Mouse (Mus musculus) myocyte (in vitro differentiated cells): ENCODE results near the gene Tpt1. TPM values are rescaled to one million over a fixed set of nuclear protein-coding genes. Genes with fewer than 3 reads are reported as not detected.
A peak's percentile ranks its signal among the peaks of the same experiment; 100 is the strongest.
"Not testable (repeated sequence)": the region's sequence is repeated elsewhere in the genome, so short reads cannot be mapped to it uniquely, and the experiment has no call there.

Source experiments
- H3K27me3 ChIP-seq: one replicate; pipeline ENCODE4 v1.6.1; 2011; ENCODE audit not compliant: control insufficient read depth, insufficient read depth, insufficient read length
- H3K36me3 ChIP-seq: one replicate; pipeline ENCODE4 v1.6.1; 2011; ENCODE audit not compliant: control insufficient read depth, insufficient read depth
- H3K4me2 ChIP-seq: one replicate; pipeline ENCODE4 v1.6.1; 2011; ENCODE audit warnings: low read depth, control low read depth
- H3K4me3 ChIP-seq: one replicate; pipeline ENCODE4 v1.5.1; 2011; ENCODE audit warnings: mild to moderate bottlenecking, control low read depth, moderate library complexity
- H3K79me2 ChIP-seq: one replicate; pipeline ENCODE4 v1.6.1; 2011; ENCODE audit not compliant: control insufficient read depth, insufficient read depth
- H3ac ChIP-seq: one replicate; pipeline ENCODE4 v1.6.1; 2011; ENCODE audit not compliant: control insufficient read depth, insufficient read length
- CEBPB ChIP-seq: IDR thresholded peaks from 2 replicates; pipeline ENCODE4 v1.6.1; 2011; ENCODE audit warnings: mild to moderate bottlenecking, moderate library complexity; ENCODE audit not compliant: poor library complexity, insufficient read depth, severe bottlenecking
- E2F4 ChIP-seq: IDR thresholded peaks from one replicate; pipeline ENCODE4 v1.6.1; 2011; ENCODE audit warnings: mild to moderate bottlenecking, control low read depth, moderate library complexity; ENCODE audit not compliant: insufficient read depth
- MAX ChIP-seq: IDR thresholded peaks from one replicate; pipeline ENCODE4 v1.6.1; 2011; ENCODE audit warnings: low read depth, mild to moderate bottlenecking, control low read depth
- MYOD1 ChIP-seq, 3 experiments: IDR thresholded peaks; one replicate each; pipeline ENCODE4 v1.6.1; 2011; ENCODE audit warnings: control low read depth in 2 of 3, low read depth in 2 of 3, mild to moderate bottlenecking in 2 of 3, moderate library complexity in 1 of 3; ENCODE audit not compliant: insufficient read length in 2 of 3, control insufficient read depth in 1 of 3
- MYOG ChIP-seq, 3 experiments: IDR thresholded peaks; one replicate each; pipeline ENCODE4 v1.6.1; 2011; ENCODE audit warnings: control low read depth in 2 of 3, low read depth in 2 of 3, mild to moderate bottlenecking in 2 of 3; ENCODE audit not compliant: insufficient read length in 2 of 3, control insufficient read depth in 1 of 3, insufficient read depth in 1 of 3
- POLR2A ChIP-seq: IDR thresholded peaks from one replicate; pipeline ENCODE4 v1.6.1; 2011; ENCODE audit warnings: low read depth, mild to moderate bottlenecking, control low read depth, moderate library complexity; ENCODE audit not compliant: insufficient read length
- POLR2AphosphoS2 ChIP-seq: IDR thresholded peaks from one replicate; pipeline ENCODE4 v1.6.1; 2011; ENCODE audit warnings: low read depth, control low read depth; ENCODE audit not compliant: insufficient read length
- REST ChIP-seq: IDR thresholded peaks from one replicate; pipeline ENCODE4 v1.6.1; 2011; ENCODE audit warnings: mild to moderate bottlenecking, control low read depth, moderate library complexity; ENCODE audit not compliant: insufficient read depth, insufficient read length
- SRF ChIP-seq: IDR thresholded peaks from one replicate; pipeline ENCODE4 v1.6.1; 2011; ENCODE audit warnings: low read depth; ENCODE audit not compliant: control insufficient read depth, insufficient read length
- TCF12 ChIP-seq: IDR thresholded peaks from one replicate; pipeline ENCODE4 v1.6.1; 2011; ENCODE audit warnings: mild to moderate bottlenecking, control low read depth; ENCODE audit not compliant: poor library complexity, insufficient read depth, severe bottlenecking
- TCF3 ChIP-seq: IDR thresholded peaks from one replicate; pipeline ENCODE4 v1.6.1; 2011; ENCODE audit warnings: low read depth, control low read depth; ENCODE audit not compliant: insufficient read length
- USF1 ChIP-seq: IDR thresholded peaks from one replicate; pipeline ENCODE4 v1.6.1; 2011; ENCODE audit warnings: low read depth, mild to moderate bottlenecking, control low read depth, moderate library complexity
- polyA plus RNA-seq: library from polyadenylated mRNA; unstranded; fragments of >200 nt; fragmentation: generic; extraction: Trizol; gene quantifications from one replicate; pipeline ENCODE4 v1.2.1, GENCODE M21; 2012; ENCODE audit warnings: missing spikeins

The Tpt1 gene
- polyA plus RNA-seq, 1 experiment = 6,214 TPM

GRCm38 (mm10) chr14:75866706-75867333, 21.9 kb downstream of the Tpt1 start:
- Histone ChIP-seq H3K4me3 (no peak overlapping the region), H3K4me2 (no peak overlapping the region), H3K27me3 (no peaks in the 10 kb centered on the region), H3K36me3 (no peaks in the 10 kb centered on the region), H3ac (no peak overlapping the region), H3K79me2 (no peaks in the 10 kb centered on the region)
- TF ChIP-seq REST (no peak), MAX (no peak), E2F4 (no peak), MYOG (IDR thresholded peaks at IDR 0.05; ENCODE audit: control insufficient read depth in 1 of 3, insufficient read depth in 1 of 3, insufficient read length in 2 of 3, low read depth in 2 of 3) (no peak), CEBPB (no peak), TCF12 (no peak), USF1 (no peak), POLR2A (no peak), POLR2AphosphoS2 (no peak), TCF3 (no peak), SRF (no peak), MYOD1 (IDR thresholded peaks at IDR 0.05; ENCODE audit: control insufficient read depth in 1 of 3, insufficient read length in 2 of 3, low read depth in 2 of 3) (no peak)

GRCm38 (mm10) chr14:75868028-75868427, 23.1 kb downstream of the Tpt1 start:
- not testable (repeated sequence) for H3K79me2 ChIP-seq, H3K4me3 ChIP-seq, H3ac ChIP-seq, H3K27me3 ChIP-seq, H3K36me3 ChIP-seq, H3K4me2 ChIP-seq

DNA sequence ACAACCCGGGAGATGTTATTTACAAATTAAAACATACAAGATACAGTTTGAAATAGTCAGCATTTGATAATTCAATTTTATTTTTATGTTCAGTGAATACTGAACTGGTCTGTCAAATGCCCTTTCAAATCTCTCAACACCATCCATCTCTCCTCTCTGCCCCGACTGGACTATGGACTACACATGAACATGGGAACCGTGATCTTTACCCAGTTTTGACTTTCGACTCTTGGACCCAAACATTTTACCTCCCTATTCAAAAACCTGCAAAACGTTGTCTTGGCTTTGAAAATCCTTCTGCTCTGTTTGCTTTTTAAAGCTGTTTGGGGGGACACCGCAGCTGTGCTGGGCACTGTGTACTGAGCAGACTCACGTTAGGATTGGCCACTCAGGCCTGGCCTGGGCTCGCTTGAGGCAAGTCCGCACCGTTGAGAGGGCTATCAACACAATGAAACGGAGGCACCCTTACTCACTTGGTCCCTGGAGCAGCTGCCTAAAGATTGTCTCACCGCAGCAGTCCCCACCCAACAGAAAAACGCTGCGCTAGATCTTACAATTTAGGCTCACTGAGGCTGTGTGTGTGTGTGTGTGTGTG, 25.0 kb downstream of the Tpt1 start:
- no peaks in the 10 kb centered on the region for H3K79me2 ChIP-seq
- no peaks in the 10 kb centered on the region for H3K36me3 ChIP-seq
- no peak overlapping the region for H3K4me2 ChIP-seq
- H3K27me3 ChIP-seq = no peaks in the 10 kb centered on the region
- TF ChIP-seq MYOG (IDR thresholded peaks at IDR 0.05; ENCODE audit: control insufficient read depth in 1 of 3, insufficient read depth in 1 of 3, insufficient read length in 2 of 3, low read depth in 2 of 3) (no peak), POLR2A (no peak), E2F4 (no peak), TCF3 (no peak), MYOD1 (IDR thresholded peaks at IDR 0.05; ENCODE audit: control insufficient read depth in 1 of 3, insufficient read length in 2 of 3, low read depth in 2 of 3) (no peak), POLR2AphosphoS2 (no peak)
- no peak overlapping the region for H3K4me3 ChIP-seq
- H3ac ChIP-seq = no peak overlapping the region

DNA sequence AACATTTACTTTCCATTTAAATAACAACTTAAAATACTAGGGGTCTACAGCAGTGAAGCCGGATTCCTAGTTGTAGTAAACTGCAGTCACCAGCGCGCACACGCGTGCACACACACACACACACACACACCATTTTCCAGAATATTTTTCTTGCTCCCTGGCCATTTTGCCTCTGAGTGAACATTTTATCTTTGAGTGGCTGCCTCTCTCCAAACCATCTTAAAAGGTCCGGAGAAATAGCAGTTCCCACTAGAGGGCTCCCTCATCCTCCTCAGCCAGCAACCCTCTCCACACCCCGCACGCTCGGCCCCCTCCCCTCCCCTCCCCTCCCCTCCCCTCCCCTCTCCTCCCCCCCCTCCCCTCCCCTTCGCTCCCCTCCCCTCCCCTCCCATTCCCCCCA, 25.7 kb downstream of the Tpt1 start:
- H3K4me3 ChIP-seq = no peak overlapping the region
- no peaks in the 10 kb centered on the region for H3K36me3 ChIP-seq
- no peaks in the 10 kb centered on the region for H3K27me3 ChIP-seq
- peak overlapping the region; percentile 10 for H3K4me2 ChIP-seq
- H3K79me2 ChIP-seq = no peaks in the 10 kb centered on the region
- TF ChIP-seq USF1 = no peak
- TF ChIP-seq MYOD1 (IDR thresholded peaks at IDR 0.05; ENCODE audit: control insufficient read depth in 1 of 3, insufficient read length in 2 of 3, low read depth in 2 of 3) = no peak
- no peak for TF ChIP-seq TCF12
- TF ChIP-seq TCF3 = no peak
- no peak for TF ChIP-seq CEBPB
- TF ChIP-seq E2F4 = no peak
- TF ChIP-seq SRF = no peak
- TF ChIP-seq POLR2AphosphoS2 = no peak
- TF ChIP-seq MAX = no peak
- TF ChIP-seq REST = no peak
- no peak for TF ChIP-seq POLR2A
- no peak overlapping the region for H3ac ChIP-seq

- TF ChIP-seq TCF12 (no peak), POLR2AphosphoS2 (no peak), MYOD1 (IDR thresholded peaks at IDR 0.05; ENCODE audit: control insufficient read depth in 1 of 3, insufficient read length in 2 of 3, low read depth in 2 of 3) (peak in 1 of 3 experiments; percentile 48), POLR2A (no peak), MAX (no peak), TCF3 (no peak), MYOG (IDR thresholded peaks at IDR 0.05; ENCODE audit: control insufficient read depth in 1 of 3, insufficient read depth in 1 of 3, insufficient read length in 2 of 3, low read depth in 2 of 3) (peak in 1 of 3 experiments; percentile 21), E2F4 (no peak), USF1 (no peak), REST (no peak), SRF (no peak)
- Histone ChIP-seq H3K4me3 (no peak overlapping the region), H3K27me3 (no peaks in the 10 kb centered on the region), H3K4me2 (no peak overlapping the region), H3ac (no peak overlapping the region), H3K79me2 (no peaks in the 10 kb centered on the region), H3K36me3 (no peaks in the 10 kb centered on the region)
Observed at GRCm38 (mm10) chr14:75871111-75871510, 26.2 kb downstream of the Tpt1 start.
